Mouse (Mus musculus) left cerebral cortex, adult 11 months (tissue): ENCODE measurements around the gene Hmga2.

Experiments
- DNase-seq: peaks from one replicate; pipeline ENCODE4 v3.0.0; 2022; ENCODE audit warnings: low spot score

Gene Hmga2

DNA sequence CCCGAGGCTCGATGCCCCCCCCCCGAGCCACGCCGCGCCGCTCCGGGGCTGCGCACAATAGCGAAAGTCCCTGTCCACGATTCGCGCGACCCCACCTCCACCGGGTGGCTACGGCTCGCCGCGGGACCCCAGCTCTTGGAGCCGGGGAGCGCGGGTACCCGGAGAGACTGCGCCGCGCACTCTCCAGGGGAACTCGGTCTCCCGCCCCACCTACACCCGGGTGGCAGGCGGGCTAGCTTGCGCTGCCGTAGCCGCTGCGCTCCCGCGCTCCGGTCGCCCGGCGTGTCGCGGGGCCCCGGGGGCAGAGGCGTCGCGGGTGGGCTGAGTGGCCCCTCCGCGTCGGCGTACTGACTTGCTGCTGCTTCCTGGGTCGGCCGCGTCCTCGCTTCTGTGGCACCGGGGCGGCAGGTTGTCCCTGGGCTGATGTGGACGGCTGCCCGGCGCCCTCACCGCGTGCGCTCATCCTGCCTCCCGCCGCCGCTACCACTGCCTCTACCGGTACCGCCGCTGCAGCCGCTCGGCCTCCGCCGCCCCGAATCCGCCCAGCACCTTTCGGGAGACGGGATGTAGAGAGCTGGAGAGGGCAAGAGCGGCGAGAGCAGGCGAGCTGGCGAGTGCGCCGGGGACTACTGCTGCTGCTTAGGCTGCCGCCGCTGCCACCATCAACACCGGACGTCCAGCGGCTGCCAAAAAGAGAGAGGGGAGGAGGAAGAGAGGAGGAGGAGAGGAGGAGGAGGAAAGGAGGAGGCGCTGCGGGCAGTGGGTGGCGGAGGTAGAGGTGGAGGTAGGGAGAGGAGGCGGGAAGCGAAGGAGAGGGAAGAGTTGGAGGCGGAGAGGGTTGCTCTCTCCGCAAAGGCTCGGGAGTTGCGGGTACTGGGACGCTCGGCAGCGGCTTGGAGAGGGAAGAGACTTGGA, at the start of gene Hmga2:
Gene Hmga2 (minus strand): TSS at position 869 of the 915 bp plus-strand sequence.
- DNase-seq: no peak

DNA sequence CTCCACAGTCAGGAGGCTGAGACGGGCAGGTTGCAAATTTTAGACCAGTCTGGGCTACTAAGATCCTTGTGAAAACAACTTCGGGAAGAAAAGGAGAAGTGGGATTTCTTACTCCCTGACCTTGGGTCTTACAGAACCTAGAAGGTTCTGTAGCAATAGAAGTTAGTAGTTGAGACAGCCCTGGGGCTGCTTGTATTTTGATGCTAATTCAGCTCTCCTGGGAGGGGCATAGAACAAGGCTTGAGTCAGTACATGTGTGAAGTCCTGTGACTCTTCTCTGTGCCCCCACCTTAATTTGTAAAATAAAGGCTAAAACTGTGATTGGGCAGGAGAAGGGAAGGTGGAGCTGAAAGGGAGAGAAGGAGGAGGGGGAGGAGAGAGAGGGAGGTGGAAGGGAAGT, 46.7 kb upstream of the Hmga2 start:
- DNase-seq: no peak

DNA sequence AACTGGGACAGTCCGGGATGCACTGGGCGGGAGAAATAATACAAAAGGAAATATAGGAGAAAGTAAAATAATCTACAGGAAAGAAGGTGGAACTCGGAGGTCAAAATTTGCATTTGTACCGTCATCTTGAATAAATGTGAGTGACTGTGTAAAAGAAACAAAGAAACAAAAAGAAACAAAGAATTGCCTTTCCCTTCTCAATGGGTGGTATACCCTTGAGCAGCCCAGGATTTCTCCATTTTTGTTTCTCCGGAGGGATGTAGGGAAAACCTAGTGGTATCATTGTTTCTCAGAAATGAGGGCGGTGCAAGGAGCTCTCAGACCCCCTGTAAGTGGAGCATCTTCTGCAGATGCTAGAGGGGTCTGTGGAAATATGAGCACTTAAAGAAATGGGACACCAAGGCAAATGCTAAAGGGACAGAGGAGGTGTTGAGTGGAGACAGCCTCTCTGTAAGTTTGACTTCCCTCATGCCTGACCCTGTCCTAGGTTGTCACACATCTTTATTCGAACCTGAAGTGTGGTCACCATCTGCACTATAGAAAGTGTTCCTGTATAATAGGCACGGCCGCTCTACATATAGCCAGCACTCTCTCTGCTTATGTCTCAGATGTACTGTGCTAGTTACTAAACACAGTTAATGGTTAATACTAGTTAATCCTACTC, 45.8 kb upstream of the Hmga2 start:
- DNase-seq: no peak

- DNase-seq: no peak
These were observed 40.0 kb upstream of the Hmga2 start for GRCm38 (mm10) chr10:120516311-120516710.

DNA sequence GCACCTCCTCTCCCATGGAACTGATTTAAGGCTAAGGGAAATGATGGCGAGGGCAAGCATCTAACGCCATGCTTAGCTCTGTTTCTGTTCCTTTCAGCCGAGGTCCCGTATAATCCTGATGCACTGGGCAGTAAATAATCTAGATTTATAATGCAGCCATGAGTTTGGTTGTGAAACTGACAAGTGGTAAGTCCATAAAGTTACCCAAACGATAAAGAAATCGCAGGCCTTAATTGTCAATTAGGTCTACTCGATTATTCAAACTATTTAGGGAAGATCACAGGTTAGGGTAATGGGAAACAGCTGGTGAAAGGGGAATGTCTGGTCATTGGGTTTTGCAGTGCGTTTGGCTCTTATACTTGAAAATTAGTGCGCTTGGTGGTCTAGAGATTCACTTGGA, 37.5 kb upstream of the Hmga2 start:
- no peak for DNase-seq

DNA sequence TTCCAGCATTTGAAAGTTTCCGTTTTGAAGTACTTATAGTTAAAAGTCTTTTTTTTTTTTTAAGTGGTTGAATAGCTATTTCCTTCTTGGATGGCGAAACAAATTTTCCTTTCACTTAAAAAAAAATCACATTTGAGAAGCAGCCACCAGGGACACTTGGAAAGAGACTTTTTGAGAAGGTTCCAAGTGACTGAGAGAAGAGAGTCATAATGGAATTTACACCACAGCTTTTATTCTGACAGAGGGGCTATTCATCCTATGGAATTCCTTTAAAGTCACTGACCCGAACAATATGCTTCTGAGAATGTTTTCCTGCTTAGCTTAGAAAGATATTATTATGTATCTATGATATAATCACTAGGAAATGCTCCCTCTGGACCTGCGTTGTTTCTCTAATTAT, 36.7 kb upstream of the Hmga2 start:
- DNase-seq: no peak

DNA sequence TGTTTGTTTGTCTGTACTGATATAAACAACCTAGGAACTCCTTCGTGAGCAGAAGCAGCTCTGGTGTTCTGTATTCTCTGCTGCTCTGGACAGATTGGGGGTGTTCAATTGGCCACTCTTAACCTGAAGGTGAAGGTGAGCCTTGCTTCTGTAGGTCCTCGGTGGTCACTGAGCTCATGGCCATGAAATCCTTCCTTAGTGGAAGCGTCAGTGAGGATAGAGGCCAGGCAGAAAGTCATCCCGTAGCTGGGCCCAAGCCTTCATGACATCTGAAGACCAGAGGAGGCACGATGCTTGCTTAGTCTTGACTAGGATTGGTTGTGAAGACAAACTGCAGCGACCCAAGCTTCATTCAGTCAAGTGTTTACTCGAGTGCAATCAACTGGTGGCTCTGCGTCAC, 35.9 kb upstream of the Hmga2 start:
- no peak for DNase-seq

DNA sequence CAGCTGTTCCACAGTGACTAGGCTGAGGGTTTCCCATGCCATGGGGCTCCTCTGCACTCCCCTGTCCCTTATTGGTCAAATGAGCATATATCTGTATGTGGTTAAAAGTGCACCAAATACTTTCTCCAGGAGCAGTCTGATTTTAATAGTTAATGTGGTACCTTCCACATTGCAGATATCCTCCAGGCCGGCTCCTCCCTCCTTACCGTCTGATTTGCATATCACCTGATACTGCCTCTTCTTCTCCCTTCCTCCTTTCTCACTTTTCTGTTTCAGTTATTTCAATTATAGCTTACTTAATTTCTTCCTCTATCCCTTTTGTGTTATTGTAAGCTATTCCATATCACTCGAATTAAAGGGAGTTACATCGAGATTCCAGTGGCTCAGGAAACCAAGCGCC, 27.7 kb upstream of the Hmga2 start:
- DNase-seq: no peak

GRCm38 (mm10) chr10:120500794-120501193, 24.5 kb upstream of the Hmga2 start:
- DNase-seq: no peak

- no peak for DNase-seq
These were observed 21.8 kb upstream of the Hmga2 start for GRCm38 (mm10) chr10:120498086-120498485.

GRCm38 (mm10) chr10:120494653-120495052, 18.4 kb upstream of the Hmga2 start:
- no peak for DNase-seq

- no peak for DNase-seq
These were observed 15.2 kb upstream of the Hmga2 start for GRCm38 (mm10) chr10:120491477-120491876.

- DNase-seq: no peak
These were observed 13.3 kb upstream of the Hmga2 start for GRCm38 (mm10) chr10:120489611-120490010.

- no peak for DNase-seq
These were observed 12.3 kb upstream of the Hmga2 start for GRCm38 (mm10) chr10:120488526-120488925.

DNA sequence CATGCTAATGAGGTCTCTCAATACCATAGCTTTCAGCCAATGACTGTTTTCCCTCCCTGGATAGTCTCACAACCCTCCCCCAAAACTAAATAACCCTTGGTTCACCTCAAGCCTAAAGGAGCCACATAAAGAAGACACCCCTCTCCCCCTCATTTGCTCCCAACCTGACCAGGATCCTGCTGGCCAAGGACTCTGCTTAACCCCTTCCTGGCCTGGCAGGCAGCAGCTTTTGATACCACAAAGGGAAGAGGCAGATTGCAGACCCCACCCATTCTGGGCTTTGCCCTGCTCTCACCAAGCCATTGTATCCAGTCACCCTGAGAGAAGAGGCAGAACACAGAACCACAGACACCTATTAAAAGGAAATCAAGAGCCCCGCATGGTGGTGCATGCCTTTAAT, 11.6 kb upstream of the Hmga2 start:
- no peak for DNase-seq

DNA sequence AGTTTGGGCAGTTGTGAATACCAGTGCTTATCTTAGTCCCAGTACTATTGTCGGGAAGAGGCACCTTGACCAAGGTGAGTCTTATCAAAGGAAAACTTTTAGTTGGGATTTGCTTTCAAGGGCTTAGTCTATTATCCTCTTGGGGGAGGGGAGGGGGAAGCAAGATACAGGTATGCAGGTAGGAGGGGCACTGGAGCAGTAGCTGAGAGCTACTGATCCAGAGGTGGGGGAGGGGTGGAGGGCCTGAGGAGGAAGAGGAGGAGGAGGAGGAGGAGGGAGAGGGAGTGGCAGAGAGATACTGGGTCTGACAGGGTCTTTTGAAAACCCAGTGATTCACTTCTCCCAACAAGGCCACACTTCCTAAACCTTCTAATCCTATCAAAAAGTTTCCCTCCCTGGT, 9.2 kb upstream of the Hmga2 start:
- DNase-seq: no peak

GRCm38 (mm10) chr10:120484144-120484543, 7.9 kb upstream of the Hmga2 start:
- no peak for DNase-seq

- DNase-seq: no peak
These were observed 1.9 kb upstream of the Hmga2 start for GRCm38 (mm10) chr10:120478164-120478563.

- DNase-seq: no peak
These were observed 1.2 kb upstream of the Hmga2 start for GRCm38 (mm10) chr10:120477501-120477900.

DNA sequence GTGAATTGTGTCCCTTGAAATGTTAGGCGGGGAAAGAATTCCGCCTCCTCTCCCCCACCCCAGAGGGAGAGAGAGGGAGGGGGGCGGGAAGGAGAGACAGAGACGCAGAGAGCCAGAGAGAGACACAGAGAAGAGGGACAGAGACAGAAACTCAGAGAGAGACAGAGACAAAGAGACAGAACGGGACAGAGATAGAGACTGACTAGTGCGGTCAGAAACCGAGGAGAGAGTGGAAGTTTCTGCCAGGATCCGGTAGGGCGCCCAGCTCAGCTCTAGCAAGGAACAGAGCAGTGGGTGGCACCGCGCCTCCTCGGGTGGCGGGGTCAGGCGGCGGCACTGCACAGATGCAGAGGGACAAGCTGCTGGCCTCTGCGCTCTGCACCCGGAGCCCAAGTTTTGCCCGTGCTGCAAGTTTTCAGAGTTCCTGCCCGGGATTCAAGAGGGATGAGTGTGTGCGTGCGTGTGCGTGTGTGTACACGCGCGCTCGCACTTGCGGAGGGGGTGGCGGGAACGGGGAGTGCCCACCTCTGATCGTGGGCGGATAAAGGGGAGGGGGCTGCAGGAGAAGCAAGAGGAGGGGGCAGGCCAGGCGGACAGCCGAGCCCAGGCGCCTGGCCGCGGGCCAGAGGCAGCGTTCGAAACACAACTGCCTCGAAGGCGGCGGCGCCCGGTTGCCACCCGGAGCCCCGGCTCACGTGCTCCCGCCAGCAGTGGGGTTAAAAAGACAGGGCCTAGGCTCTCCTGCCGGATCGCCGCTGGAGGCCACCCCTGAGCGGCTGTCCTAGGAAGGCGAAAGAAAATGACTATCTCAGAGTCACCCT, 457 bp upstream of the Hmga2 start:
- DNase-seq: no peak

DNA sequence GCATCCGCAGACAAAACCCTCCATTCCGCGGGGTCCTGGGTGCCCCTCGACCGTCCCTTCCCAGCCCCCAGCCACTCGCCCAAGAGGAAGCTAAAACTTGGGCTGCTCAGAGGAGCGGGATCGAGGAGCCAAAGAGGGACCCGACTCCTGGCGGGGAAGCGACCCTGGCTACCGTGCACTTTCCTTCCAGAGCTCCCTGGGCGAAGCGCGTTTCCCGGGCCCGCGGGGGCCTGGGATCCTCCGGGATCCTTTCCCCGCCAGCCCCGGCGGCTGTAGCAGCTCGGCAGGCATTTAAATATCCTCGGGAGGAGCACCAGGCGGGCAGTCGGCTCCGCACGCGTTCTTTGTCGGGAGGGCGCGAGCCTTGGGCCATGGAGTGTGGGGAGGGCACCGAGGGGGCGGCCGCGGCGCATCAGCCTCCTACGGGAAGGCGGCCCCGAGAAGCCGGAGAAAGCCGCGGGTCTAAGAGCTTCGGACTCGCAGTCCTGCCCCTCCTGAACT, 1.2 kb downstream of the Hmga2 start:
- no peak for DNase-seq

- DNase-seq: no peak
These were observed 2.0 kb downstream of the Hmga2 start for GRCm38 (mm10) chr10:120474301-120474700.
